Mouse (Mus musculus) adrenal gland, adult 18-20 months (tissue): Measurements from ENCODE around the gene Fubp3. TPM values are rescaled to one million over a fixed set of nuclear protein-coding genes. Genes with fewer than 3 reads are reported as not detected.

Experiments used
- DNase-seq, 2 experiments: peaks; one replicate each; pipeline ENCODE4 v3.0.0; 2021 to 2022; ENCODE audit warnings: low spot score in 2 of 2
- total RNA-seq, 2 experiments: library from RNA; stranded (reverse); gene quantifications; 1 replicate in 1 of 2; 2 replicates in 1 of 2; pipeline ENCODE4 v1.2.3; 2021

Fubp3 gene
- total RNA-seq, 2 experiments from 2014 or later, result 37.2 to 46.5 TPM

DNA sequence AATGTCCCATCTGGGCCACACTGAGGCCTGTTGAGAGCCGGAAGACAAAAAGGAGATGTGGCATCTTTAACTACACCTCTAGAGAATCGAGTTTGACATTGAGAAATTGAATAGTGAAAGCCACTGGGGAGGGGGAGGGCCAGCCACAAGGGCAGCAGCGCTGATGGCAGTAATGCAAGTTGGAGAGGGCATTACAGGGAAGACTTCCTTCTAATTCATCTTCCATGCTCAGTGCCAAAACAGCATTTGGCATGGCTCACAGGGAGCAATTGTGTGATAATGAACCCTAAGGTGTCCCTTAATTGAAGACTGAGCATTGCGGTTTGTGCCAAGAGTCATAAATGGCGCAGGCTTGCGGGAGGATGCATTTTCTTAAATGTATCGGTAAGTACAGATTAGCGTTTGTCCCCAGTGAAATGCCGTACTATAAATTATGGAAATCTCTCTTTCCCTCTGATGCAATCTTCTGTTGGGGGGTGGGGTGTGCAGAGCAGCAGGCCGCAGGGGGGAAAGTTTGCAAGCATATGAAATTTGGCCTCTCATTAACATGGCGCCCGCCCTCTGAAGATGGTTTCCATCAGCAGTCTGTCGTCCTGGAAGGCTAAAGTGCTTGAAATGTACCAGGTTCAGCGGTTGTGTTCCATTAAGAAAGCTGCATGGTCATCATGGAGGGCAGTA lies 46.2 kb downstream of the Fubp3 start:
- no peak for DNase-seq

DNA sequence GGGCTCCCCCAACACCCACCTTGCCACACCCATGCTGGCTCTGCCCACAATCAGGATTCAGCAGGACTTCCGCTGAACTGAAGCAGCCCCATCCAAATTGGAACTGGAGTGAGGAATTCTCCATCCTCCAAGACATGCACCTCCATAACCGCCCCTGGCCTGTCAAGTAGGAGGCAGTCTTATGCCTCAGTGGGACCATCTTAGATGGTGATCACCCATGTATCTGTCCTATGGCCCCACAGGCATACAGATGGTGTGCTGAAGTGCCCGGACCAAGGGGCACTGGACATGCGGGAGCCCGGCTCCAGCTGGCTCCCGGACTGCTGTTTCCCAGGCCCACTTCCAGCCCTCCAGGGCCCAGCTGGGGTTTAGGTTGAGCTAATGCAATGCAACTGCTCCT lies 46.8 kb downstream of the Fubp3 start:
- DNase-seq, result no peak

DNA sequence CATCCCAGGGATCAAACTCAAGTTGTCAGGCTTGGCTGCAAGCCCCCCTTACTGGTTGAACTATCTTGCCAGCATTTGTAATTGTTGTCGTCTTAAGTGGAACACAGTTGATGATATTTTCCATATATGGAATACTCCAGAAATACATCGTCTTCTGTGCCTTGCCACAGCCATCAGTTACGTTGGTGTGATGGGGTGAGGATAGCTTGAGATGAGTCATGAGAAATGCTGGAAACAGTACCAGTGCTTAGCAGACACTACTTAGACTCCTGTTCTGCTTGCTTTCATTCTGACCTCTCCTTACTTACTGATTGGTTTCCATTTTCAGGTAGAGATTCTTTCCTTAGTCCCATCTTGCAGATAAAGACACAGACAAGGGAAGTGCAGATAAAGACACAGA lies 61.1 kb downstream of the Fubp3 start:
- no peak for DNase-seq

DNA sequence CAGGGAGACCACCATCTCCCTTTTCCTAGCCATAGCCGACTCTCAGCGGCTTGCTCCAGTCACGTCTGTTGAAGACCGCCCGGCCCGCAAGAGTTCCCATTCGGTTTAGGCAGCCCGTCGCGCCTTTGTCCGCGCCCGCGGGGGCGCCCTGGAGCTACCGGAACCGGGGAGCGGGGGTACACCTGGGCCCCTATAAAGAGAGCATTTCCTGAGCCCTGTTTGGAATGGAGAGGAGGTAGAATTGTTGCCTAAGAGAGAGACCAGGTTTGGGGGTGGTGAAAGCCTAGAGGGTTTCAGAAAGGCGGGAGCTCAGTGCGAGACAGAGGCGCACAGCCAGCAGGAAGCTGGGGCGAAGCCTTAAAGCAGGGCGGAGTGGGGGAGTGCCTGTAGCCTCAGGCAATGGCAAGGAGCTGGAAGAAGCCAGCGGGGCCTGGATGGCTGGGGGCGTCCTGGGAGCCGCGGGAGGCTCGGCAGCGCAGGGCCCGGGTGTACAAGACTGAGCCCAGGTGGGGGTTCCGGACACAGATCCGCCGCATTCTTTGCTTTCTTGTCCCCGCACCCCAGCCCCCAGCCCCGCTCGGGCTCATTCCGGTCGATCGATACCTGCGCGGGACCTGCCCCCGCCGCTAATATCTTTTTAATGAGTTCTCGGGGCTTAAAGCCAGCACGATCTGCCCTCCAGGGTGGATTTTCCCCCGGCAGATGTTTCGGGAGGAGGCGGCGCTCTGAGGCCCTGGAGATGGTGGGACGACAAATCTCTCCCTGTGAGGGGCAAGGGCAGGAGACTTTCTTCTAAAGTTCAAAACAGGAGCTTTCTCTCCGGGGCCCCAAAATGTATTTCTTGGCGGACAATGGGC lies 63.1 kb downstream of the Fubp3 start:
- DNase-seq, result no peak

DNA sequence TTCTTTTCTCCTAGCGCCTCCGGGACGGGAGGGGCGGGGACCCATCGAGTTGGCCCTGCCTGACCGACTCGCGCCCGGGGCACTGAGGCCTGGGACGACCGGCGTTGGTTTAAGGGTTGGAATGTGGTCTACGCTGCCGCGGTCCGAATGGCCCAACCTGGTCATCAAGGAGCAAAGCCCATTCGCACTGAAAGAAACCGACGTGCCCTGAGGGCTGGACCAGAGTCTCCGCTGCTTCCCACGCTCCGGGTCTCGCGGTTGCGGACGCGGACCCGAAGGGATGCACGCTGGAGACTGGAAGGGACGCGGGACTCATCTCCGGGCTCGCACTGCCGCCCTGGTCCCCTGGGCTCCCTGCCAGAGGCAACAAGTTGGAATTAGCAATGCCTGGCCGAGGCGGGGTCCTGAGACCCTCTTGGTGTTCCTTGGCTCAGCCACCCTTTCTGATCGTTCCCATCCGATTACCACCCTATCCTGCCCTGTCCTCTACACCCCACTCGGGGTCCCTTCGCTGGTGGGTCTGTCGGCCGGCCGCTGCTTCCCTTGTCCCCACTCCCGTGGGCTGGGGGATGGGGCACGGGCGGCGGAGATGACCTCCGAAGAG lies 63.8 kb downstream of the Fubp3 start:
- DNase-seq, result no peak

DNA sequence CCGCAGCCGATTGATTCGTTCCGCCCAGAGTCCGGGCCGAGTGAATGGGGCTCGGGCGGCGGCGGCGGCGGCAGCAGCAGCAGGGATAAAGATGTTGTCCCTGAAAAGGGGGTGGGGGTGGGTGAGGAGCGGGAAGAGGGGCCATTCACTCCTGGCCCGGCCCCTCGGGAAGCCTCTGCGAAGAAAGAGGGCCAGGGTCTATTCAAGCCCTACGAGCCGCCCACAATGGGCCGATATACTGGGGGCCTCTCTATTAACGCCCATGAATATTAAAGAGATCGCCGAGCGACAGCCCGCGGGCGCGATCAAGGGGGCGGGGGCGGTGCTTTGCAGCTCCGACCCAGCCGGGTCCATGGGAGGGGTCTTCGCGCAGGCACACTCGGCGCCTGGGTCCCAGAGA lies 64.3 kb downstream of the Fubp3 start:
- DNase-seq, result no peak

DNA sequence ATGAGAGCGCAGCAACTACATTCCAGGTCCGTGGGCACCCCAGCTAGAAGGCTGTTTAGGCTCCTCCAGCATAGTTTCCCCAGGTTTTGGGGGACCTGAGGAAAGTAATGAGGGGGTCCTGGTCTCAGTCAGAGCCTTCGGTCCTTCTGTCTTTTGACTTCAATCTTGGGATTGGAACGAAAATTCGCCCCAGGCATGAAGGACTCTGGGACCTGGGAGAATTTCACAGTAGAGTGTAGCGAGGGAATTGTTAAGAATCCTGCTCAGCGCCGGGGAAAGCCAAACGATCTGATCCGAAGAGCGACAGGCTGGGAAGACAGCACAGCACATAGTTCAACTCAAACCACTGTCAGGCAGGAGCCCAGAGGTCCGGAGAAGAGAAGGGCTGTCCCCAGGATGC lies 64.9 kb downstream of the Fubp3 start:
- DNase-seq, result no peak

DNA sequence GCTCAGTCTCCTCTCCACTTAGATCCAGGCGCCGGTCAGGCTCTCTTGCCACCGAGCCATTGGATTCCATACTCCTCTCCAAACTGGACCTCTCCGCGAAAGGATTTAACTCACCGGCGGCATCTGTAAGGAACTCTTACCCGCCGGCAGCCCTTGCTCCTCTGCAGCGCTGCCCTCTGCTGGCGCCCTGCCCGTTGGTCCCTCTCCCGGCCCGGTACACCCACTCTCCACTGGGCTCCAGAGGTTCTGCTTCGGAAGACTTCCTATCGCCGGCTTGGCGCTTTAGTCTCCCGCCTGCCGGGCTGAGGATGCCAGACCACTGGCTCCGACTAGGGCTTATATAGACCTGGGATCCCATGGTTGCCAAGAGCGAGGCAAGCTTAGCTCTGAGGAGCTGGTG lies 65.4 kb downstream of the Fubp3 start:
- peak; percentile 54 to 67 for DNase-seq

DNA sequence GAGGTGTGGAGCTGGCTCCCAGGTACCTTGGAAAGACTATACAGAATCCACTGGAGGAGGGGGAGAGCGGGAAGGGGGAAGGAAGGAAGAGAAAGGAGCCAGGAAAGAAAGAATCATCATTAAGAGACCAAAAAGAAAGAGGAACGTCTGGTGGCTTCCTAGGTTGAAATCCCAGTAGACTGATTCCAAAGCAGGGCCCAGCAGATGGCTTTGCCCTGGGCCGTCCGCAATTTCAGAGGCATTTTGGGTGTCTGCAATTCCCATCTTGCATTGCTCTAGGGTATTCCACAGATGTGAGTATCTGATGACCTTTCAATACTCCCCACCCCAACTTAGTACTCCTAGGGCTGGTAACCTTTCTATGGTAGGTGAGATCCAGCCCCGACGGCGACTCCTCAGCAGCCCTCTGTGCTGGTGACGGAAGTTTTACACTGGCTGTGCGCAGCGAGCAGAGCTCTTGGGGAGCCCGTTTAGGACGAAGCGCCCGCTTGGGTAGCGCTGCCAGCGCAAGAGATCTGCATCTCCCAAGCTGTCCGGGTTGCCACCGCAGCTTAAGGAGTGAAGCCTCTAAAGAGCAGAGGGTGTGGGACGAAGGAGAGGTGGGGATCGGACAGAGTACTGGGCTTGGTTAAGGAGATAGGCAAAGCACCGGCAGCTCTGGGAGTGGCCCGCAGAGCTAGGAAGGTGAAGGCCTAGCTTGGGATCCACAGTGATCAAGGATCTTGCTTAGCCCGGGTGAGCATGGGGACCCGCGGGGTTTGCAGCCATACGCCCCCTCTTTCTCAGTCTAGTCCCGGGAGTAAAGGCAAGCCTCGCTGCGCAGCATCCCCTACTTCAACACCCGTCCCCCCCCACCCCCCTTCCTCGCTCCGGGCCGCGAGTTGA lies 66.4 kb downstream of the Fubp3 start:
- DNase-seq, result no peak

DNA sequence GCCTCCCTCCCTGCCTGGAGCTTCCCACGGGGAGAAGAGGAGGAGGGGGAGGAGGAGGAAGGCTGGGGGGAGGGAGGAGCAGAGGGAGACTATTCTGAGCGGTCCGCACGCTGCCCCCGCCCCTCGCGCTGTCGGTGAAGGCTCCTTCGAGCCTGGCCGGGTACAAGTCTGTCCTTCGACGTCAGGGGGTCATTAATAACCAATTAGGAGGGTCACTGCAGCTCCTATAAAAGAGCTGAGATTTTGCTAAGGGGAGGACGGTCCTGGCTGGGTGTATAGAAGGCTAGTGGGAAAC lies 67.0 kb downstream of the Fubp3 start:
- no peak for DNase-seq

DNA sequence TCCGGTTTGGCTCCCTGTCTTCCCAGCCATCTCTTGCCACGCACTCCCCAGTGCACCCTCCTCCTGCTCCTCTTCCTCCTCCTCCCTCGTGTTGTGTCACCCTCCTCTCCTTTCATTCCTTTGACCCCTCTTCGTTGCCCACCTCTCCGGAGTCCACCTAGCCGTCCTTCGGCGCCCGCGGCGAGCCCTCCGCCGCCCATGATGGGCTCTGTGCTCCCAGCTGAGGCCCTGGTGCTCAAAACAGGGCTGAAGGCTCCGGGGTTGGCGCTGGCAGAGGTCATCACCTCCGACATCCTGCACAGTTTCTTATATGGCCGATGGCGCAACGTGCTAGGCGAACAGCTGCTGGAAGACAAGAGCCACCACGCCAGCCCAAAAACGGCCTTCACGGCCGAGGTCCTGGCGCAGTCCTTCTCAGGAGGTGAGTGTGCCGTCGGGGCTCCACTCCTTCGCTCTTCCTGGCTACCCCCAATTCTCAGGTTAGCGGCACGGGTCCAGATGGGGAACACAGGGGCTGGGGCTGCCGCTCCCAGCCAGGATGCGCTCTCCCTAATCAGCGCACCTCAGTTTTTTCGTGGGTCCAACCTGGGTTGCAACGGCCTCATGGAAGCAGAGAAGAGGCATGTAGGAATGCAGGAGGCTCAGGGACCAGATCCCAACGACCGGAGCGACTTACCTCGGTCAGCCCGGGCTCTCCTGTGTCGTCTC lies 67.6 kb downstream of the Fubp3 start, which contains the start of gene Prdm12:
TSS of gene Prdm12 (plus strand) at position 137 of the 708 bp plus-strand sequence.
- DNase-seq, result no peak

DNA sequence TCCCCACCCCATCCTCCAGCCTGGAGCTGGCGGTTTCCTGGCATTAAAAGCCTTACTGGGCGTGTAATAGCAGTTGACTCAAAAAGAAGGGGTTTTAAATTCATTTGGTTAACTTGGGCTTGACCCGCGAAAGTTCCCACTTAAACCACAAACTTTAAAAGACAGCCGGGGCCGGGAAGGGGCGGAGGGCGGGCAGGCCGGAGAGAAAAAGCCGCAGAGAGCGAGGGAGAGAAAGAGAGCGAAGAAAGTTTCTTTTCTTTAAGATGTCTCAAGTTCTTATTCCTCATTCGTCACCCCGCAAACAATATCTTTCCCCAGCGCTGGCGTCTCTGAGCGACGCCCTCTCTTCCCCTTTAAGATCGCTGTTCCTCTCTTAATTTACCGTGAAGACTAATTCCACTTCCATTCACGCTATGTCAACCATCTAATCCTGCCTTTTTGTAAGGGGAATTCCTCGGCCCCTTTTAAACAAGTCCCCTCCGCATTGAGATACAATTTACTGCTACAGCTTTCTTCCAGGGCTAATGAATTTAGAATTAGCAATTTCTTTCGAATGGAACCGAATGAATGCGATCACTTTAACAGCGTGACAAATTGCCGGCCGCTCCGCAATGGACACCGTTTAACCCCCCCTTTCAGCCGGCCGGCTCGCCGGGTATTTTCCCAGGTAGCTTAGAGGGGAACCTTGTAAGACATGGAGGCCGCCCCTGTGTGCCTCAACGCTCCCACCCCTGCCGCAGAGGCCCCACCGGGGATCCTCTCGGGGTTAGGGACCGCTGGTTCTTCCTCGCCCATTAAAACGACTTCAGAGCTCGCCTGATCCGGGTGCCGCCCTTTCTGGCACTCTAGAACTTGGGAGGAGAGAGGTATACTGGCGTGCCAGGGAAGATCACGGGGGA lies 68.4 kb downstream of the Fubp3 start:
- DNase-seq, result no peak

DNA sequence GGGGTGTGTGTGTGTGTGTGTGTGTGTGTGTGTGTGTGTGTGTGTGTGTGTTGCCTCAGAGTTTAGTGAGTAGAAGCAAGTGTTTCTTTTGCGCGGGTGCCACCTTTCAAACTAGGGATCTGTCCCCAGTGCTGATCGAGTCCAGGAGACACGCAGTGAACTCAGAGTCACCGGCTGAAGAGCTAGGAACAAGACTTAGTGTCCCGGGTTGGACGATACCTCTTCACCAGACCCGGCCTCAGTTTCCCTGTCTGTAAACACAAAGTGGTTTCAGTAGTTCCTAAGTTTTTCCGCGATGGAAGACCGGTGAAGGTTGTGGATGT lies 69.0 kb downstream of the Fubp3 start:
- DNase-seq, result no peak

DNA sequence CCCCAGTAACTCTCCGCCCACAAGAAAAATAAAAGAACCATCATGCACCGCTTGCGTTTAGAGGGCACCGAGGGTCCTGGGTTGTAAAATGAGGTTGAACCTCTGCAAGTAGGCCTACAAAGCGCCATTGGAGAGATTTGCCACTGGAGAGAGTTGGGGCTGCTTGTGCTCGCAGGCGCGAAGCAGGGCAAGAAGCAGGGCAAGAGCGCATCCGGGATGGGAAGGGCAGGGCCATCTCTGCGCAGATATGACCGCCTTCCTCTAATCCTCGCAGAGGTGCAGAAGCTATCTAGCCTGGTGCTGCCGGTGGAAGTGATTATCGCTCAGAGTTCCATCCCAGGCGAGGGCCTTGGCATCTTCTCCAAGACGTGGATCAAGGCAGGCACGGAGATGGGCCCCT lies 69.5 kb downstream of the Fubp3 start:
- no peak for DNase-seq

DNA sequence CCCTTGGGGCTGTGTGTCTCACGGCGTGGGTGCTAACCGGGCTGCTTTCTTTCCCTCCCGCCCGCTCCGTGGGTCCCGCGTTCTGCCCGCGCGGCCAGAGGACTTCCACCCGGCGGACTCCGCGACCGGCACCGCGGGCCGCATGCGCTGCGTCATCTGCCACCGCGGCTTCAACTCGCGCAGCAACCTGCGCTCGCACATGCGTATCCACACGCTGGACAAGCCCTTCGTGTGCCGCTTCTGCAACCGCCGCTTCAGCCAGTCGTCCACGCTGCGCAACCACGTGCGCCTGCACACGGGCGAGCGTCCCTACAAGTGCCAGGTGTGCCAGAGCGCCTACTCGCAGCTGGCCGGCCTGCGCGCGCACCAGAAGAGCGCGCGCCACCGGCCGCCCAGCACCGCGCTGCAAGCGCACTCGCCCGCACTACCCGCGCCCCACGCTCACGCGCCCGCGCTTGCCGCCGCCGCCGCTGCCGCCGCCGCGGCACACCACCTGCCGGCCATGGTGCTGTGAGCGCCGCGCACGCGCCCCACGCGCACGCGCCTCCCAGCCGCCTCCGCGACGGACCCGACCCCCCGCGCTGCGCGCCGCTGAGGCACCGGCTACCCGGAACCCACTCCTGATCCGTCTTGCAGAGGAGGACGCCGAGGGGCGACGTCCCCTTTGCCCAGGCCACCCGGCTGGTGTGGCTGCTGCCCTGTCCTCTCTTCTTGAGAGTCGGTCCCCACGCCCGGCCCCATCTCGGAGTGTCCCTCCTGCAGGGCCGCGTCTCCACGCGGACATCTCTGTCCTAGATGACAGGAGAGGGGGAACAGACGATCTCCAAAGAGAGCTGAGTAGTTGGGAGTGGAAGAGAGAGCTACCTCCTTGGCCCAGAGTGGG lies 81.8 kb downstream of the Fubp3 start:
- no peak for DNase-seq

DNA sequence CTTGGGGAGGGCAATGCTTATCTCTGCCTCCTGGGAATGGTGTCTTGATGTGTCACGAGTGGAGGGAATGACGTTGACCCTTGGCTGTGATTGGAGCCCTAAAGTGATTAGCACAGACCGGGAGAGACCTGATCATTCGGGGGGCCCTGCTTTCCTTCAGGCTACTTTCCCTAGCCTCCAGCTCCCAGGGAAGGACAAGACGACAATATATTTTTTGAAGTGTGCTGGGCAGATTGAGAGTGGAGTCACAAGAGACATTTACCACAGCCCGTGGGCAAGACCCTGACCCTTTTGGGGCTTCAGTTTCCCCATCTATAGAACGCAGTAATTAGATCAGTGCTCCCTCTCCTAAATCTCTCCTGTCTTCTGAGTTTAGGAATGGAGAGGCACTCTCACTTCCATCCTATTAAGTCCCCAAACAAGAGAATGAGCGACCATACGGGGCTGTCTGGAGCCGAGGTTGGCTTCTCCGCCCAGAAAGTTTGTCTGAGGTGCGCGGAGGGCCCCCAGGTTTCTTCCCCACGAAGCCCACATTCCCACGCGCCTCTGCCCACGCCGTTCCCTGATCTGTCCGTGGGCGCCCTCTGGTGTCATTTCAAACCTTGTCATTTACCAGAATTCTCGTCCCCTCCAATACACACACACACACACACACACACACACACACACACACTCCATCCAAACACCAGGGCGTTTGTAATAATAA lies 82.6 kb downstream of the Fubp3 start:
- DNase-seq, result peak; percentile 59 to 62

DNA sequence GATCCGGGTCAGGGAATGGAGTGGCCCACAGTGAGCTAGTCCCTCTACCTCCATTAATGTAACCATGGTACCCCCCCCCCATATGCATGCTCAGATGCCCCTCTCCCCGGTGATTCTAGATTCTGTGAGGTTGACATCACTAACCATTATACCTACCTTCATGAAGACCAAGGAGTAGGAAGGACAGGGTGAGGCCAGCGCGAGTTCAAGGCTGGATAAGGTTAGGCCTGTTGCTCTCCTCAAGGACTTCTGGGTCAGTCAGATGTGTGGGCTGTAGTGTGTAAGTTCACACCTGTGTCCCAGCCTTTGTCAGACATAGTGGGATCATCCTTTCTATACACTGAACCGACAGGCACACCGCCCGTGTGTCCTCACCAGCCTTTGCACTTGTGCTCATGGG lies 83.9 kb downstream of the Fubp3 start:
- DNase-seq, result no peak
